12 mouse cellular contexts compared by ENCODE assay signal in the genomic region with DNA sequence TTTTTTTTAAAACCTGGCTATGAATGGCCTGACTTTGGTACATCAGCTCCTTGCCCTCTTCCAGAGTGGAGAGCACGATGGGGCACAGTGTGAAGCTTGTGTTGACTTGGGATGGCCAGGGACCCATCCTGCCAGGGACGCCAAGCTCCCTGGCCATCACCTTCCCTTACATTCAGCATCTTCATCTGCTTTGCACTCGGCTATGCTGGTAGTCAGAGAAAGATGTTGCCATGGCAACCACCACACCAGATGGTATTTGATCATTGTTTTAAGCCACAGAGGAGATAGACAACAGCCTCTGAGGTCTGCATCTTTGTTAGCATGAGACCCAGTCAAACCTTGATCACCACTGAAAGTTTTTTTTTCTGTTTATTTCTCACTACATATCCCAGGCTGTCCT.
DNase-seq lines count a peak whose midpoint lies in the region; ATAC-seq and TF ChIP-seq lines count a peak whose summit lies in the region.
"Had no signal": no experiment of that assay in that cellular context is flagged by ENCODE, and none has a peak within 500 bp of the region (broad histone marks: within the 10 kb centered on the region; RNA-seq: fewer than 3 reads in every experiment).

No protein-coding gene starts in this region.

- 27% methylated on average over 3 of the region's 3 CpGs for WGBS in hindbrain, embryonic 16.5 days
- WGBS in midbrain, embryonic 14.5 days, result 31% methylated on average over 3 of the region's 3 CpGs
- WGBS in intestine, postnatal 0 days, result 69% methylated on average over 3 of the region's 3 CpGs

- no peaks in the 10 kb centered on the region for H3K27me3 ChIP-seq in hindbrain, embryonic 16.5 days (replicated peaks; ENCODE audit: control insufficient read depth, insufficient read depth, low read length)
- no peaks in the 10 kb centered on the region for H3K27me3 ChIP-seq in midbrain, embryonic 14.5 days (ENCODE audit: control insufficient read depth, insufficient read depth, low read length)
- H3K27me3 ChIP-seq in intestine, postnatal 0 days (replicated peaks; ENCODE audit: control insufficient read depth, insufficient read depth, low read length), result no peaks in the 10 kb centered on the region
- H3K27me3 ChIP-seq: lung, embryonic 15.5 days had no signal

- H3K9ac ChIP-seq in hindbrain, embryonic 16.5 days (ENCODE audit: low read depth, low read length), result no peak overlapping the region
- no peak overlapping the region for H3K9ac ChIP-seq in midbrain, embryonic 14.5 days (replicated peaks; ENCODE audit: low read length)
- no peak overlapping the region for H3K9ac ChIP-seq in intestine, postnatal 0 days (ENCODE audit: low read depth, low read length)
- H3K9ac ChIP-seq: lung, embryonic 15.5 days had no signal

- no peaks in the 10 kb centered on the region; the same call in 1 of the 2 replicates for H3K9me3 ChIP-seq in hindbrain, embryonic 16.5 days (ENCODE audit: control insufficient read depth, low read length)
- H3K9me3 ChIP-seq in midbrain, embryonic 14.5 days (ENCODE audit: control insufficient read depth, low read length), result no peaks in the 10 kb centered on the region
- H3K9me3 ChIP-seq in intestine, postnatal 0 days (ENCODE audit: control insufficient read depth), result no peaks in the 10 kb centered on the region
- H3K9me3 ChIP-seq: lung, embryonic 15.5 days had no signal

- peak; percentile 73 for ATAC-seq in frontal cortex, adult (ENCODE audit: low TSS enrichment)
- ATAC-seq in hindbrain, embryonic 16.5 days, result peak; percentile 46; the same call in 1 of the 2 replicates
- 0 out of 2 replicates have a peak, but pooled peaks have one; percentile 32 for ATAC-seq in midbrain, embryonic 14.5 days (ENCODE audit: low FRiP score, low TSS enrichment)
- no peak for ATAC-seq in intestine, postnatal 0 days

- H3K27ac ChIP-seq in hindbrain, embryonic 16.5 days (ENCODE audit: low read depth, low read length), result peak overlapping the region; percentile 14; the same call in 1 of the 2 replicates
- H3K27ac ChIP-seq in midbrain, embryonic 14.5 days (replicated peaks; ENCODE audit: low read depth, low read length), result peak overlapping the region; percentile 26; the same call in 1 of the 2 replicates
- no peak overlapping the region for H3K27ac ChIP-seq in intestine, postnatal 0 days (ENCODE audit: low read depth, low read length)
- H3K27ac ChIP-seq: gastrocnemius, adult 2 months; lung, embryonic 15.5 days had no signal

- TF ChIP-seq CTCF in intestine, postnatal 0 days (IDR thresholded peaks at IDR 0.05; ENCODE audit: low read depth), result no peak

- no peaks in the 10 kb centered on the region for H3K36me3 ChIP-seq in hindbrain, embryonic 16.5 days (ENCODE audit: control insufficient read depth, insufficient read depth, low read length)
- no peaks in the 10 kb centered on the region for H3K36me3 ChIP-seq in midbrain, embryonic 14.5 days (ENCODE audit: control insufficient read depth, insufficient read depth, low read length)
- H3K36me3 ChIP-seq in intestine, postnatal 0 days (ENCODE audit: control insufficient read depth, insufficient read depth), result no peaks in the 10 kb centered on the region; the same call in 1 of the 2 replicates
- H3K36me3 ChIP-seq: lung, embryonic 15.5 days had no signal

- peaks cover 21% of the 10 kb centered on the region for H3K4me1 ChIP-seq in hindbrain, embryonic 16.5 days (ENCODE audit: control insufficient read depth, insufficient read depth, low read depth, low read length)
- peaks cover 26% of the 10 kb centered on the region for H3K4me1 ChIP-seq in midbrain, embryonic 14.5 days (ENCODE audit: control insufficient read depth, insufficient read depth, low read length)
- 0 out of 2 replicates have a peak, but pooled peaks cover 2% of the 10 kb centered on the region for H3K4me1 ChIP-seq in intestine, postnatal 0 days (replicated peaks; ENCODE audit: control insufficient read depth, insufficient read depth, low read length)

- no peak overlapping the region for H3K4me3 ChIP-seq in hindbrain, embryonic 16.5 days (ENCODE audit: low read length)
- H3K4me3 ChIP-seq in midbrain, embryonic 14.5 days (replicated peaks; ENCODE audit: low read depth, low read length), result no peak overlapping the region
- no peak overlapping the region for H3K4me3 ChIP-seq in intestine, postnatal 0 days (ENCODE audit: low read depth, low read length)
- H3K4me3 ChIP-seq: gastrocnemius, adult 2 months; lung, embryonic 15.5 days had no signal

- no peak overlapping the region for H3K4me2 ChIP-seq in hindbrain, embryonic 16.5 days (ENCODE audit: low read length)
- H3K4me2 ChIP-seq in midbrain, embryonic 14.5 days (ENCODE audit: low read length), result no peak overlapping the region
- no peak overlapping the region for H3K4me2 ChIP-seq in intestine, postnatal 0 days (replicated peaks; ENCODE audit: low read depth)
- H3K4me2 ChIP-seq: lung, embryonic 15.5 days had no signal

- no peak for DNase-seq in frontal cortex, postnatal 25 days (ENCODE audit: low spot score in 2 of 2)
- peak; percentile 77 for DNase-seq in cerebellum, adult 9-10 months
- DNase-seq in midbrain, embryonic 14.5 days, result peak; percentile 83
- DNase-seq in lung, postnatal 25 days (ENCODE audit: low spot score), result no peak
- DNase-seq in spleen, postnatal 36 days (ENCODE audit: low spot score in 2 of 2), result no peak
- DNase-seq: gastrocnemius, adult 2 months; heart, postnatal 4 days; thymus, adult 2 months had no signal

Comparison
In these comparisons a context has a peak if more than half of its experiments do, and no peak if none do; other contexts are left out.
1. DNase-seq: peak in cerebellum, adult 9-10 months (single experiment) and midbrain, embryonic 14.5 days (single experiment); none in frontal cortex, postnatal 25 days (0 of 2), lung, postnatal 25 days (single experiment) and spleen, postnatal 36 days (0 of 2).